In genomic region chr1:69545217-69545884, GRCm38 (mm10) we compare ENCODE assay signal across 25 mouse cellular contexts.
DNase-seq lines count a peak whose midpoint lies in the region; ATAC-seq and TF ChIP-seq lines count a peak whose summit lies in the region.
"Had no signal": no experiment of that assay in that cellular context is flagged by ENCODE, and none has a peak within 500 bp of the region (broad histone marks: within the 10 kb centered on the region; RNA-seq: fewer than 3 reads in every experiment).

No protein-coding gene starts in this region.

- no peaks in the 10 kb centered on the region for H3K27me3 ChIP-seq in spleen, adult 2 months (ENCODE audit: control insufficient read depth, insufficient read depth, low read length)
- no peaks in the 10 kb centered on the region for H3K27me3 ChIP-seq in liver, embryonic 14.5 days (ENCODE audit: control insufficient read depth, insufficient read depth, low read length)
- H3K27me3 ChIP-seq: forebrain, embryonic 13.5 days; midbrain, embryonic 13.5 days had no signal

- H3K27ac ChIP-seq in spleen, adult 2 months (ENCODE audit: insufficient read depth, low read length), result 0 out of 2 replicates have a peak overlapping the region, but pooled peaks have one; percentile 23
- peak overlapping the region; percentile 63 for H3K27ac ChIP-seq in liver, embryonic 14.5 days
- H3K27ac ChIP-seq in gastrocnemius, adult 2 months, result no peak overlapping the region
- H3K27ac ChIP-seq: forebrain, embryonic 13.5 days; hindbrain, embryonic 10.5 days; hindbrain, postnatal 0 days; limb, embryonic 10.5 days; midbrain, embryonic 13.5 days had no signal

- intact Hi-C loops in gastrocnemius, adult 2 months (cut with DNase I), result no loop called here

- no peaks in the 10 kb centered on the region for H3K36me3 ChIP-seq in spleen, adult 2 months (ENCODE audit: control insufficient read depth, insufficient read depth, low read length)
- no peaks in the 10 kb centered on the region for H3K36me3 ChIP-seq in liver, embryonic 14.5 days (replicated peaks; ENCODE audit: control insufficient read depth, insufficient read depth, low read depth)
- H3K36me3 ChIP-seq: hindbrain, embryonic 10.5 days; limb, embryonic 10.5 days; midbrain, embryonic 13.5 days had no signal

- WGBS in spleen, adult 2 months, result 81% methylated on average over 8 of the region's 8 CpGs
- 27% methylated on average over 8 of the region's 8 CpGs for WGBS in liver, embryonic 14.5 days (ENCODE audit: insufficient replicate concordance)

- ATAC-seq in erythroid progenitor cell, adult 5-6 weeks (replicated peaks; ENCODE audit: low FRiP score, poor library complexity, severe bottlenecking), result peak; percentile 81
- ATAC-seq in liver, embryonic 14.5 days (ENCODE audit: insufficient read depth), result peak; percentile 83
- ATAC-seq in megakaryocyte-erythroid progenitor cell, adult 5-6 weeks (replicated peaks; ENCODE audit: low FRiP score, low TSS enrichment, poor library complexity, severe bottlenecking), result peak; percentile 92
- ATAC-seq: forebrain, embryonic 13.5 days; hindbrain, postnatal 0 days; intestine, postnatal 0 days; lung, postnatal 0 days; midbrain, embryonic 13.5 days had no signal

- no peak overlapping the region for H3K9ac ChIP-seq in liver, embryonic 14.5 days (replicated peaks)
- H3K9ac ChIP-seq: forebrain, embryonic 13.5 days; midbrain, embryonic 13.5 days had no signal

- no peaks in the 10 kb centered on the region for H3K4me1 ChIP-seq in spleen, adult 2 months (ENCODE audit: control insufficient read depth, insufficient read depth, insufficient read length)
- H3K4me1 ChIP-seq in liver, embryonic 14.5 days (replicated peaks; ENCODE audit: control insufficient read depth in 2 of 2, insufficient read depth in 2 of 2, low read length in 1 of 2), result peaks cover 43 to 46% of the 10 kb centered on the region in 2 experiments
- H3K4me1 ChIP-seq: forebrain, embryonic 13.5 days; limb, embryonic 10.5 days; midbrain, embryonic 13.5 days had no signal

- no peak for TF ChIP-seq CTCF in spleen, adult 2 months (IDR thresholded peaks at IDR 0.05; ENCODE audit: extremely low read depth, insufficient read depth, insufficient read length, insufficient replicate concordance)
- TF ChIP-seq CTCF in liver, embryonic 14.5 days (IDR thresholded peaks at IDR 0.05; ENCODE audit: low read depth), result no peak
- no peak for TF ChIP-seq CTCF in gastrocnemius, adult 2 months (IDR thresholded peaks at IDR 0.05)

- H3K4me2 ChIP-seq in liver, embryonic 14.5 days (ENCODE audit: low read depth), result peak overlapping the region; percentile 40
- H3K4me2 ChIP-seq: forebrain, embryonic 13.5 days; heart, embryonic 11.5 days; midbrain, embryonic 13.5 days had no signal

- no peaks in the 10 kb centered on the region for H3K9me3 ChIP-seq in liver, embryonic 14.5 days (ENCODE audit: control insufficient read depth, low read length)
- H3K9me3 ChIP-seq: forebrain, embryonic 13.5 days; hindbrain, embryonic 10.5 days; limb, embryonic 10.5 days; midbrain, embryonic 13.5 days had no signal

- peak; percentile 80 for TF ChIP-seq EP300 in liver, embryonic 14.5 days (IDR thresholded peaks at IDR 0.05; ENCODE audit: low read depth)

- H3K4me3 ChIP-seq in spleen, adult 2 months (ENCODE audit: extremely low read depth, insufficient read depth, insufficient read length), result no peak overlapping the region
- no peak overlapping the region for H3K4me3 ChIP-seq in liver, embryonic 14.5 days (ENCODE audit: insufficient read depth in 1 of 2, low read depth in 2 of 2, low read length in 2 of 2)
- H3K4me3 ChIP-seq in gastrocnemius, adult 2 months, result no peak overlapping the region
- H3K4me3 ChIP-seq: forebrain, embryonic 13.5 days; hindbrain, embryonic 10.5 days; limb, embryonic 10.5 days; midbrain, embryonic 13.5 days had no signal

- TF ChIP-seq POLR2A in spleen, adult 2 months (IDR thresholded peaks at IDR 0.05; ENCODE audit: low read depth, low read length), result no peak

- DNase-seq in spleen, adult 2 months (ENCODE audit: low read depth in 1 of 2, low spot score in 2 of 2), result no peak
- no peak for DNase-seq in spleen, postnatal 4 days (ENCODE audit: low spot score in 2 of 2)
- peak; percentile 56 to 66 (median 57) for DNase-seq in liver, embryonic 14.5 days (ENCODE audit: low read depth in 3 of 3, low spot score in 3 of 3)
- no peak for DNase-seq in urinary bladder, postnatal 10 days (ENCODE audit: low spot score)
- no peak for DNase-seq in layer of hippocampus, postnatal 10 days (ENCODE audit: low spot score in 2 of 2)
- no peak for DNase-seq in gastrocnemius, adult 2 months
- DNase-seq: adrenal gland, postnatal 25 days; cerebellum, adult 11 months; cerebellum, adult 9-11 months; gastrocnemius, postnatal 14 days; heart, adult 11 months; kidney, postnatal 25 days; right cerebral cortex, postnatal 14 days; thymus, adult 2 months; thymus, postnatal 4 days had no signal

Comparison
In these comparisons a context has a peak if more than half of its experiments do, and no peak if none do; other contexts are left out.
1. DNase-seq: peak in liver, embryonic 14.5 days (3 of 3); none in spleen, adult 2 months (0 of 2), spleen, postnatal 4 days (0 of 2), urinary bladder, postnatal 10 days (single experiment), layer of hippocampus, postnatal 10 days (0 of 2) and gastrocnemius, adult 2 months (single experiment).
2. Peak in every context shown above with its lines, with median percentiles within 50 percentile points of each other: ATAC-seq.